Mouse (Mus musculus): ENCODE results near the gene Slc38a9. TPM values are rescaled to one million over a fixed set of nuclear protein-coding genes. Genes with fewer than 3 reads are reported as not detected.

Slc38a9 gene
- polyA plus RNA-seq, 1 experiment from 2014 or later, result 11.8 TPM

- H3K9ac ChIP-seq, result no peak overlapping the region
- H3K27me3 ChIP-seq (replicated peaks), result no peaks in the 10 kb centered on the region
- H3K36me3 ChIP-seq, result no peaks in the 10 kb centered on the region
- ATAC-seq, result no peak
- 78% methylated on average over 3 of the region's 3 CpGs for WGBS
- no peak overlapping the region for H3K4me3 ChIP-seq (replicated peaks)
- no peaks in the 10 kb centered on the region for H3K9me3 ChIP-seq
- H3K27ac ChIP-seq, result no peak overlapping the region
- H3K4me1 ChIP-seq (replicated peaks), result 0 out of 2 replicates have a peak, but pooled peaks cover 2% of the 10 kb centered on the region
- H3K4me2 ChIP-seq (replicated peaks), result no peak overlapping the region
These were observed 125.6 kb downstream of the Slc38a9 start for GRCm38 (mm10) chr13:112786142-112786541.

- Histone ChIP-seq H3K4me2 (replicated peaks) (no peak overlapping the region), H3K9ac (no peak overlapping the region), H3K36me3 (no peaks in the 10 kb centered on the region), H3K4me3 (replicated peaks) (no peak overlapping the region), H3K4me1 (replicated peaks) (0 out of 2 replicates have a peak, but pooled peaks cover 2% of the 10 kb centered on the region), H3K27ac (no peak overlapping the region), H3K9me3 (no peaks in the 10 kb centered on the region), H3K27me3 (replicated peaks) (no peaks in the 10 kb centered on the region)
- 63% methylated on average over 10 of the region's 10 CpGs for WGBS
- no peak for ATAC-seq
These were observed 126.5 kb downstream of the Slc38a9 start for GRCm38 (mm10) chr13:112786942-112787533.

Other genes starting within 250 kb of the Slc38a9 start
- gene Il6st, start 196.7 kb upstream of the Slc38a9 start, polyA plus RNA-seq (2015; fragmentation: Nextera tagmentation; extraction: Ambion mirVana), result 31.9 and 37.8 TPM in 2 replicates
- gene Il31ra, start 66.4 kb upstream of the Slc38a9 start, polyA plus RNA-seq (2015; fragmentation: Nextera tagmentation; extraction: Ambion mirVana), result 0.09 and 0.24 TPM in 2 replicates
- 0.25 and 0.52 TPM in 2 replicates for gene Ddx4, start 8.3 kb upstream of the Slc38a9 start, polyA plus RNA-seq (2015; fragmentation: Nextera tagmentation; extraction: Ambion mirVana)
- gene Plpp1, start 140.0 kb downstream of the Slc38a9 start, polyA plus RNA-seq (2015; fragmentation: Nextera tagmentation; extraction: Ambion mirVana), result 83.2 and 84.5 TPM in 2 replicates

All from intestine, embryonic 15.5 days (tissue).